Mouse (Mus musculus): Measurements from ENCODE around the gene Slc6a8.

Gene Slc6a8

DNA sequence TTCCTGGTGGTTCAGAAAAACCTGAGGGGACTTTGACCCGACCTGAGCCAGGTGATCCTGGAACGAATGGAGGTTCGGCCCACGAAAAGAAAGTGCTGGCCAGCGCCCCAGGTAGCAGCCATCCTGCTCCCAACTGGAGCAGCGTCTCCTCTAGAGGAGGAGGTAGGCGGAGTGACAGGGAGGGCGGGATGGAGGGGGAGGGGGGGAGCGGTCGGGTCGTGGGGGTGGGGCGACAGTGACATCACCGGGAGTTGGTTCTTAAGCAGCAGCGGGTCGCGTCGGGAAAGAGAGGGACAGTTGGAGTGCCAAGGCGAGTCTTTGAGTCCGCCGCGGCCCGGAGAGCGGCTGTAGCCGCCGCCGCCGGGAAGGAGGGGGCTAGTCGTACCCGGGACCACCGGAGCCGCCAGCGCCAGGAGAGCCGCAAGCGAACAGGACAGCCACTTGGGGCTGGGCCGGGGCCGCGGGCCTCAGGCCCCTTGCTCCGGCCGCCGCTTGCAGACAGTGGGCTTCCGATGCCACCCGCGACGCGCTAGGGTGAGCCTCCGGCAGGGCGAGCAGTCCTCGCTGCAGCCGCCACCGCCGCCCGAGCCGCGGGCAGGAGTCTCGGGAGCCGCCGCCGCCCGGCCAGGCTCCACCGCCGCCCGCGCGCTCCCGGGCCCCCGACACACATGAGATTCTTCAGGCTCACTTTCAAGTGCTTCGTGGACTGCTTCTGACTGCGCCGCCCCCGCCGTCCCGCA, at the start of gene Slc6a8:
Slc6a8 (plus strand) TSS at position 272 of the 740 bp plus-strand sequence.
- peak in 1 of 2 experiments; percentile 25 for DNase-seq (ENCODE audit: low spot score in 2 of 2)

DNA sequence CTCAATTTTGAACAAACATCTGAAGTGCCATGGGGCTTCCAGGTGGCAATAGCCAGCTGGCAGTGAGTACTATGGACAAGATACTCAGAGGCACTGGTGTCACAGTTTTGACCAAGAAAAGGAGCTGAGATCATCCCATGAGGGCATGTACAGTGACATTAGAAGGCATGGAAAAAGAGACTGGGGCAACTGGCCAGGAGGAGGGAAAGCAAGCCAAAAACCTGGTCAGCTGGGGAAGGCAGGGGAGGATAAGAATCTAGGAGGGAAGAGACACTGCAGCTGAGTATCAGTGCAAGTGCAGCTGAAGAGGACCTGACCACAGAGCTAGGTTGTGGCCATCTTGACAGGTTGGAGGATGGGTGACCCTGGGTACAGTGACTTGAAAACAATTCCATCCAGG, 46.0 kb upstream of the Slc6a8 start:
- no peak for DNase-seq (ENCODE audit: low spot score in 2 of 2)

DNA sequence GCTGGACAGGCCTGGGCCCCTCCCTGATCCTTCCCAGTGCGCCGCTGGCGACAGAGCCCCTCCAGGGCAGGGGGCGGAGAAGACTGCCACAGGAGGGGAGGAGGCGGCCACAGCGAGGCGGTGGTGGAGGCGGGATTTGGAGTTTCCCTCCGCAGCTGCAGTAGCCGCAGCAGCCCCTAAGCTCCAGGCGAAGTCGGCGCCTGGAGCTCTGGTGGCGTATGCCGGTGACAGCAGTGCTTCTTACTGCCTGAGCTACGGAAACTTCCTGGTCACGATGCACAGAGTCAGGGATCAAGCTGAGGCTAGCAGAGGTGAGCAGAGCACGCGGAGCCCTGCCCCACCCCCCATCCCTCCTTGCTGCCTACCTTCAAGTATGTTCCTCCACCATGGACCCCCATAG, 37.5 kb upstream of the Slc6a8 start:
- DNase-seq (ENCODE audit: low spot score in 2 of 2) = no peak

DNA sequence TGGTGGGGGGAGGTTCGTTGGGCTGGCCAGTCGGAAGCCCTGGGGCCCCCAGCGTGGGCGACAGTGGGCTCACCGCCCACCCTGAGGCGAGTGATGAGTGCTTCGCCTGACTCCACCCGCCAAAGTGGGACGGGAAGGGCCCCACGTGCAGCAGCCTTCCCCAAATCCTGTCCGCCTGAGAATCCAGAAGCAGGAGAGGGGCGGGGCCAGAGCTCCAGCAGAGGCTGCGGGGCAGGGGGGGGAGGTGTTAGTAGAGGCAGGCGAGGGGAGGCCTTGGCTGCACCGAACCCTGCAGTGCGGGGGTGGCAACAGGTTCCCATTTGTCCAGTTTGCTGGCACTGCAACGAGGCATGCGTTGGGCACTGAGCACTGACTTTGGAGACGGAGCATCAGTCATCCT, 35.5 kb upstream of the Slc6a8 start:
- no peak for DNase-seq (ENCODE audit: low spot score in 2 of 2)

DNA sequence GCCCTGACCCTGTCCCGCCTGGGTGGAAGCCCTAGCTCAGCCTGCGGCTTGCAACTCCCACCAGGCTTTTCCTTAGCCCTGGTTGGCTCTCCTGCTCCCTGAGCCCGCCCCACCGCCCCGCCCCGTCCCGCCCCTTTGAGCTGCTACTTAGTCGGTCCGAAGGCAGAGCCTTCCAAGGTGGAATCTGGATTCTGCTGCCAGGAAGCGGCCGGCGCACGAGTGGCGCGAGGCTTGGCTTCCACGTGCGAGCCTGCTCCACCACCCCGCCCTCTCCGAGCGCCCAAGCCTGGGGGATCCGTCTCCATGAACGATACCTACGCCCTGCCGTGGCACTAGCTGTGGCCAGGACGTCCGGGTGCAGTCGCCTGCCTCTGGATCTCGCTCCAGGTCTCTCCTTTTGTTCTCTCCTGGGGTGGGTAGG, 33.7 kb upstream of the Slc6a8 start, which contains the start of gene Dusp9:
Dusp9 (plus strand) TSS at position 165 of the 421 bp plus-strand sequence.
- no peak for DNase-seq (ENCODE audit: low spot score in 2 of 2)

DNA sequence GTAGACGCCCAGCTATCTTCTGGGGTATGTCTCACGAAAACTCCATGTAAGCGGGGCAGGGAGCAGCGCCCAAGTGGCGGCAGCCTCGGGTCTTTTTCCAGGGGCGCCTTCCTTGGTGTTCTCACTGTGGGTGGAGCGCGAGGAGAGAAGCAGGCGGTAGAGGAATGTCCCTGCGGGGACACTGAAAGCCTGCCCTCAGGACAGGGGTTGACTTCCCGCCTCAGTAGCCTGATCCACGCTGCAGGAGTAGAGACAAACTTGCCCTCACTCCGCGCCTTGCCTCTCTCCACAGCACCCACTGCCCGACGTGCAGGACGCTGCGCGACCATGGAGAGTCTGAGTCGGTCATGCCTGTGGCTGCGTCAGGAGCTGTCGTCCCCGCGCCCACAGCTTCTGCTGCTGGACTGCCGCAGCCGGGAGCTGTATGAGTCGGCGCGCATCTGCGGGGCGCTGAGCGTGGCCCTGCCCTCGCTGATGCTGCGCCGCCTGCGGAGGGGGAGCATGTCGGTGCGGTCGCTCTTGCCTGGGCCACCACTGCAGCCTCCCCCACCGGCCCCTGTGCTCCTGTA, 33.0 kb upstream of the Slc6a8 start:
- DNase-seq (ENCODE audit: low spot score in 2 of 2) = no peak

DNA sequence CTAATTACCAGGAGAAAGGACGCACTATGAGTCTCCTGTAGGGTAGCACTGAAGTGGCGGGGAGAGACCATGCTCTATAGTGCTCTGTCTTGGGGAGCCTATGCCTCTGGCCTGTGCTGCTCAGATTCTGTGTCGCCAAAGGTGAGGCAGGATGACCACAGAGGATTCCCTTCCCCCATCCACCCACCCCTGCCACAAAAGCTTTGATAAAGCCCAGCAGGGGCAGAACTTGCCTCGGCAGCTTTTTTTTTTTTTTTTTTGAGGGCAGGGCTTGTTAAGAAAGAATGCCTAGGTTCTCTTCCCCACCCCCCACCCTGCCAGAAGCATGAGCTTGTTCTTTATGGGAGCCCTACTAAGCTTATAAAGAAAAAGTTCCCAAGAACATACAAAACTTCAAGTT, 27.8 kb upstream of the Slc6a8 start:
- DNase-seq (ENCODE audit: low spot score in 2 of 2) = no peak

DNA sequence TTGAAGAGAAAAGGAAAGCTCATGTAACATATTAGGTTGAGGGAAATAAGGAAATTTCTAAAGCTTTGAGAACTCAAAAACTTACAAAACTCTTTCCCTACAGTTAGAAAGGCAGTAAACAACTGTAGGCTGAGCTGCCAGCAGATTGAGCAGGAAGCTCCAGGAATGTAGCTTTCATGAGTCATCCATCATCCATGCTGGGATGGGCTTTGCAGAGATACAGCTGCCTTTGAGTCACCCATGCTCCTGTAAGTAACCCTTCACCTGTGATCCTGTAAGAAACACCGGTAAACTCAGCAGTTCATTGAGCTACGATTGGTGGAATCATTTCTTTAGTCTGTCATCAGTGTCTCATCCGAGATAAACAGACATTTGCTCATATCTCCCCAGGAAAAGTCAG, 22.1 kb upstream of the Slc6a8 start:
- DNase-seq (ENCODE audit: low spot score in 2 of 2) = no peak

DNA sequence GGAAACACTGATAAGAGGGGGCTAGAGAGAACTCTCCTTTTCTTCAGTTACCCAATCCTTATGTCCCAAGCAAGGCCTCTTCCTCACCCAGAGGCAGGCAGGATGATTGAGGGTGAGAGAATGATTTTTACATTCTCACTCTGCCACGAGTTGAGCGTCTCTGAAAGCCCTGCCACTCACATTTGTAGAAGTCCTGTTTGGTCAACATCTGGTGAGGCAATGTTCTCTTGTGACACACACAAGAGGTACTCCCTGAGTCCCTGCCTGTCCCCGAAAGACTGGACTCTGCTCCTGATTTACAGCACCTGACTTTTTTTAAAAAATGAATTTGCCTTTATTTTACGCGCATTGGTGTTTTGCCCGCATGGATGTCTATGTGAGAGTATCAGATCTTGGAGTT, 19.6 kb upstream of the Slc6a8 start:
- DNase-seq (ENCODE audit: low spot score in 2 of 2) = no peak

DNA sequence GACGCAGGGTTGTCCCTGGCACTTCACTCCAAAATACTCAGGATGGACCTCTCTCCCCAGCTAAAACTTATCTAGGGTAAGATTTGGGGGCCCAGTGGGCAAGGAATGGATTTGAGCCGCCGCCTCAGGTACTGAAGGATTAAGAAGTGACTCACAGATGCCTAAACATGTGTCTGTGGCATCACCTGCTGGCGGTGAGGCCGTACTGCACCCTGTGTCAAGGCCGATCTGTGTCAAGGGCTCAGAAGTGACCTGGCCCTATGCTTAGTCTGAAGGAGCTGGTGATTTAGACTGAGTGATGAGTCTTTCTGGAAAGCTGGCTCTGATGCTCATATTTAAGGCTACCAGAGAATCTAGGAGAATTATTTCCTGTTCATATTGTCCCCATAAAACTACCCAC, 18.8 kb upstream of the Slc6a8 start:
- peak in 1 of 2 experiments; percentile 70 for DNase-seq (ENCODE audit: low spot score in 2 of 2)

DNA sequence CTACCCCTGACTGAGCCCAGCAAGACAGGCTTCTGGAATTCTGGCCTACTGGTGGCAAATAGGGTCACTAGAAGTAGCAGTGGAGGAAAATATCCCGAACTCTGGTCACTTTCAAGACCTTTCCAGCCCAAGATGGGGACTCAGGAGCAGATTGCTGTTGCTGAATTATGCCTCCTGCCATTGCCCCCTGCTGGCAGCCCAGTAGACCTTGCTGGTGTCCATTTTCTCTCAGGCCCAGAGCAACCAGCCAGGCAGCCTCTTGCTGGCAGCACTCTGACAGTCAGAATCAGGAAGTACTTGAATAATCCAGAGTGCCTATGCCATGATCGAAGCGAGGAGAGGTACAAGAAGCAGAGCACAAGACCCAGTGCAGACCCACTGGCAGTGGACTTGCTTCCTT, 17.4 kb upstream of the Slc6a8 start:
- peak in 1 of 2 experiments; percentile 31 for DNase-seq (ENCODE audit: low spot score in 2 of 2)

DNA sequence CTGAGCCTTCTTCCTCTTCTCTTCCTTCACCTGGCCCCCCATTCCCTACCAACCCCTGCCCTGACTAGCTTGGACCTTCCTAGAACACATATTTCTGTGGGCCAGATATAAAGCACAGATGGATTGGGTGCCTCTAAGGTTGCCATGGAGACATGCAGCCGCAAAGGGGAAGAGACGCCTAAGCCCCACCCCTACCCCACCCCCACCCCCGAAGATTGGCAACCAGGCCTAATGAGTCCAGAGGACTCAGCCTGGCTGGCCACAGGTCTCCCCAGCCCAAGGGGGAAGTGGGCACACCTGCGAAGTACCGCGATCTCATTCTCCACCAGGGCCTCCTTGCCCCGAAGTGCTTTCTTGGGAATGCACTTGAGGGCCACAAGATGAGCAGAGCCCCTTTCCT, 14.6 kb upstream of the Slc6a8 start:
- DNase-seq (ENCODE audit: low spot score in 2 of 2) = no peak

DNA sequence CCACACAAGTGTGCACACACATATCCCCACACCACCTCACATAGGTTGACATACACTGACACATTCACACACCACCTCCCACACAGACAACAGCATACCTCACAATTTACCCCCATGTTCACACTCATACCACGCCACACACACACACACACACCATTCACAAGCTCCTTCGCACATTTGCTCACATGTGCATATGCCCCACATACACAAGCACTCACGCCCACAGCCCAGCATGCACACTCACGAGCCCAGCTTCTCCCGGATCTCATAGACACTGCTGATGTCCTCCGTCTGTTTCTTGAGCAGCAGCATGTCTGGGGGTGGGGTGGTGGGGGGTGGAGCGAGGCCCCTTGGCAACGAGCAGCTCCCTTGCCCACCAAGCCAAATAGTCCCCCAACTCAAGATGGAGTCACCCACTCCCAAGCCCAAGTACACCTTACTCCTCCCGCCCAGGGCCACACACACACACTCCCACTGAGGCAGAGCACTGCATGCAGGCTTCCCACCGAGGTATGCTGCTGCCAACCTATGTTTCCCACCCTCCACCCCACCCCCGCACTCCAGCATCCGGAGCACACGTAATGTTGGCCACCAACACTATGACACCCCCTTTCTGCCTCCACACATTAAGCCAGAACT, 13.9 kb upstream of the Slc6a8 start:
- DNase-seq (ENCODE audit: low spot score in 2 of 2) = no peak

DNA sequence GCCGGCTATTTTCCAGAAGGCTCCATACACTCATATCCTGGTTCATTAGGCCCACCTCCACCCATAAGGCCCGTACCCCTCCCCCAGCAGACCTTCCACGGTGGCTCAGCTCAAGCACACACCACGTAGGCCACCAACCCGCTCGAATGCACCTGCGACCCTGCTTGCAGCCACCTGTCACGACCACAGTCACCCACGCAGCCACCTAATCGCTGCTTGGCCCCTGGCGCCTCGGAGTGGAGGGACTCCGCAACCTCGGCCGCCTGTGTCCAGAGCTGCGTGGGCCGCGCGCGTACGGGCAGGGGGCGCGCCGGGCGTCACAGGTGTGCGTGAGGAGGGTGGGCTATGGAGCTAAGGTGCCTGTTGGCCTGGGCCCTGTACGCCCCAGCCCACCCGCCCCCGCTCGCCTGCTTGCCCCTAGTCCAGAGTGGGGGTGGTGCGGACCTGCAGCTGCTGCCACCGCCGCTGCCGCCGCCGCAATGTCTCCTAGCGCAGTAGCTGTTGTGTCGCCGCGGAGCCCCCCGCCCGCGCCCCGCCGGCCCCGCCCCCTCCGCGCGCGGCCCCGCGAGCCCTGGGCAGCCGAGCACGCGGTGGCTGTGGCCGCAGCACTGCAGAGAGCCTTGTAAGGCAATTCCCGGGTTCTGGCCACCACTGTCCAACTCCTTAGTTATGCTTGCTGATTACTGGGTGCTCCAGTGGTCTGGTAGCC, 13.2 kb upstream of the Slc6a8 start, which contains the start of gene Pnck:
Pnck (minus strand) TSS at position 543 of the 709 bp plus-strand sequence.
- no peak for DNase-seq (ENCODE audit: low spot score in 2 of 2)

DNA sequence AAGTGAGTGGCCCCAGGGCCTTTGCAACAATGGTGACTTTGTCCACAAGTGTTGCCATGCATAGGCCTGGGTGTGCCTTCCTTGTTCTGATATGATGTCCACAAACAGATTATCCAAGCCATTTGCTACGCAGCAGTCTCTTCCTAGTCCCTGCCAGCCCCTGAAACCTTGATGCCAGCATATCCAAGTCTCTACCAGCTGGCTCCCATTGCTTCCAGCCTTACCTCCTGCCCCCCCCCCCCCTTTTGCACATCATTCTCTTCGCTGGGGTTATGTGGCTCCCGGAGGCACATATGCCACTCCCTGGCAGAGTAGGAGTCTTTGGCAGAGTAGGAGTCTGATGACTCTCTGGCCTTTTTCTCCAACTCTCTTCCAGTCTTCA, 12.7 kb upstream of the Slc6a8 start:
- no peak for DNase-seq (ENCODE audit: low spot score in 2 of 2)

DNA sequence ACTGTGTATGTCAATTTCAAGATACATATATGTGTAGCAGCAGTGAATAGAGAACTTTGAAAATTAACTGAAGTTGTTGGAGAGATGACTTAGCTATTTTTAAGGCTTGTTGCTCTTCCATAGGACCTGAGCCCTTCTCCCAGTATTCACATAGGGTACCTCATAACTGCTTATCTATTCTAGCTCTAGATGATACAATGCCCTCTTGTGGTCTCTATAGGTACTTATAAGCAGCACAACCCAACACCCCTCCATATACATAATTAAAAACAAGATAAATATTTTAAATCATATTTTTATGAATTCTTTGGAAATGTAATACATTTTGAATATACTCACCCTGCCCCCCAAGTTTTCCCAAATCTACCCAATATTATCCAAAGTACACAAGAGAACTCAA, 9.8 kb upstream of the Slc6a8 start:
- DNase-seq (ENCODE audit: low spot score in 2 of 2) = no peak

DNA sequence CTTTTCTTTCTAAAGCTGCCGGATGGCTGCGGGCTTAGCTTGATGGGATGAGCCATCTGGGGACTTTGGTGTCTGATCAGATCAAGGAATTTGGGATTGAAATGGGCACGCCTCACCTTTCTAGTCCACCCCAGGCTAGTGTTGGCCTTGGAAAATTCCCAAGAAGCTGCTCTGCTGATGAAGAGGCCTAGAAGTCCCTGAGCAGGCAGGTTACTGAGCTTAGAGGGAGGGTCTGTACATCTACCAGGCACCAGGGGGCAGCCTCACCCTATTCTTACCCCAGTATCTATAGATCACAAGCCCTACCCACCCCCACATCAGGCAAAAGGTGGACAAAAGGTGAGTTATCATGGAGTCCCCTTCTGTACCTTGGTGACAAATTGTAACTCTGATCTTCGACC, 919 bp upstream of the Slc6a8 start:
- peak; percentile 19 to 55 for DNase-seq (ENCODE audit: low spot score in 2 of 2)

DNA sequence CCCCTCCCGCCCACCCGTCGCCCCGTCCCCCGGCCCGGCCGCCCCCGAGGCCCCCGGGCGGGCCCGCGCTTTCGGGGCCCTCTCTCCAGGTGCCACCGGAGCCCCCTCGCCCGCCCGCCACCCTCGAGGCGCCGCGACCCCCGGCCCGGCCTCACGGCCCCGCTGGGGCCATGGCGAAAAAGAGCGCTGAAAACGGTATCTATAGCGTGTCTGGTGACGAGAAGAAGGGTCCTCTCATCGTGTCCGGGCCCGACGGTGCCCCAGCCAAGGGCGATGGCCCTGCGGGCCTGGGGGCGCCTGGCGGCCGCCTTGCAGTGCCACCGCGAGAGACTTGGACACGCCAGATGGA, 643 bp downstream of the Slc6a8 start:
- DNase-seq (ENCODE audit: low spot score in 2 of 2) = no peak

DNA sequence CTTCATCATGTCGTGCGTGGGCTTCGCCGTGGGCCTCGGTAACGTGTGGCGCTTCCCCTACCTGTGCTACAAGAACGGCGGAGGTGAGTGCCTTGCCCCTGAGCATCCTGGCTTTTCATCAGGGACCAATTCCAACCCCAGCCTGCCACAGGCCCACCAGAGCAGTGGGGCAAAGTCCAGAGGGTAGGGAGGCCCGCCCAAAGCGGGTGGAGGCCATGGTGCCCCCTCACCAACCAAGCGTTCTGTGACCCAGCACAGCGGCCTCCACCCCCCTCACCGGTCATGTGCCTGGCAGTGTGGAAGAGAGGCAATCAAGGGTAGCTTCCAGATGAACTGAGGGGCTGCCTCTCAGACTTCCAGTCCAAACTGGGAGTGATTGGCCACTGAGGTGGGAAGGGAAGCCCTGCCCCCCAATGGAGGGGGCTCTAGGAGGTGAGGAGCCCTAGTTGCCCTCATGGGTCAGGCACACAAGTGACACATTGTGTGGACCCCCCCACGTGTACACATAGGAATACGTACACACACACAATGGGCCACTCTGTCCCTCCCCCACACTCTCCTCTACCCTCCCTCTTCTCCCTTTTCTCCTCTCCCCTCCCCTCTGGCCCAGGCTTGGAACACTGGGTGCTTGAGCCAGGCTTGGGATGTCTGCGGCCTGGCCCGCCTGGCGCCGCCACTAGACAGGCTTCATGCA, 1.2 kb downstream of the Slc6a8 start:
- no peak for DNase-seq (ENCODE audit: low spot score in 2 of 2)

DNA sequence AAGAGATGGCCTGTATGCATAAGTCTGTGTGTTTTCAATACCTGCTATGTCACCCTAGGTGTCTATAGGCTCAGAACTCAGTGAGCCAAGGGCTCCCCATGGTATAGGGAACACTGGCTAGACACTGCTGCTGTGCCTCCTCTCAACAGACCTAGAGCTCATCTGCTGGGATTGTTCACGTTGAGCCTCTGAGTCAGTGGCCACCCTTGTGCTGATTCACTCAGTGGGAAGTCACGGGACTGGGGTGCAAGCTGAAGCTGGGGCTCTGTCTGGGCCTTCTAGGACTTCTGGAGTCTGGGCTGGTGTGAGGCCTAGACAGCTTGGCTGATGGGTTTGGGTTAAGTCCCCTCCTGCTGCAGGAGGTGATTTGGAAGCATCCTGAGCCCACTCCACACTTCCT, 2.3 kb downstream of the Slc6a8 start:
- no peak for DNase-seq (ENCODE audit: low spot score in 2 of 2)

DNA sequence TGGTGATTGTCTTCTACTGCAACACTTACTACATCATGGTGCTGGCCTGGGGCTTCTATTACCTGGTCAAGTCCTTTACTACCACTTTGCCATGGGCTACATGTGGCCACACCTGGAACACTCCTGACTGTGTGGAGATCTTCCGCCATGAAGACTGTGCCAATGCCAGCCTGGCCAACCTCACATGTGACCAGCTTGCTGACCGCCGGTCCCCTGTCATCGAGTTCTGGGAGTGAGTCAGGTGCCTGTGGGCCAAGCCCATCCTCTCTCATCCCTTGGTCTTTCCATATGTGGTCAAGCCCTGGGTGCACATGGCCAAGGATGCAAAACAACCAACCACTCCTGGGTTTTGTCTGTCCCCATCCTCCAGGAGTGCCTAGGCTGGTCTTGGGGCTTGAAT, 3.7 kb downstream of the Slc6a8 start:
- no peak for DNase-seq (ENCODE audit: low spot score in 2 of 2)

DNA sequence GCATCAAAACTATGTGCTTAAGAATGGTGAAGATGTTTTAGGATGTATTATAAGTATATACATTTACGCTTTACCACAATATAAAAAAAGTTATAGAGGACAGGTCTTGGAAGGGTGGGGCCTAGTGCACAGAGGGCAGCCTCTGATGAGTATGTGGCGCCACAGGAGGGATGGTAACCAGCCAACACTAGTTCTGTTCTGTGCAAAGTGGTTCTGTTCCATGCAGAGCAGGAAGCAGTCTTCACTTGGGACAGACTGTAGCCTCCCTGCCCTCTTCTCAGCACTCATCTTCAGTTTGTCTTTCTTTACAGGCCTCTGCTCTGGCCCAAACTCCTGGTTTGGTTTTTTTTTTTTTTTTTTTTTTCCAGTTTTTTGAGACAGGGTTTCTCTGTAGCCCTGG, 11.2 kb downstream of the Slc6a8 start:
- DNase-seq (ENCODE audit: low spot score in 2 of 2) = no peak

Measured in thymus, postnatal 10 days (tissue).